Mouse (Mus musculus): Measurements from ENCODE around the gene Olfr462.

Olfr462 gene

GRCm38 (mm10) chr11:87892168-87892567 is at the start of gene Olfr462:
Olfr462 (minus strand) TSS chr11:87892268.
- no peak for DNase-seq (ENCODE audit: low spot score)

- no peak for DNase-seq (ENCODE audit: low spot score)
Measured at GRCm38 (mm10) chr11:87935467-87935866, 43.4 kb upstream of the Olfr462 start.

- no peak for DNase-seq (ENCODE audit: low spot score)
Measured at GRCm38 (mm10) chr11:87933731-87934130, 41.7 kb upstream of the Olfr462 start.

- no peak for DNase-seq (ENCODE audit: low spot score)
Measured at GRCm38 (mm10) chr11:87930348-87930747, 38.3 kb upstream of the Olfr462 start.

- DNase-seq (ENCODE audit: low spot score), result peak; percentile 16
Measured at GRCm38 (mm10) chr11:87920966-87921365, 28.9 kb upstream of the Olfr462 start, which contains the start of gene Olfr464. Olfr464 (minus strand) TSS chr11:87920967.

GRCm38 (mm10) chr11:87920301-87920700 is 28.2 kb upstream of the Olfr462 start:
- no peak for DNase-seq (ENCODE audit: low spot score)

GRCm38 (mm10) chr11:87916005-87916404 is 23.9 kb upstream of the Olfr462 start:
- DNase-seq (ENCODE audit: low spot score), result no peak

- no peak for DNase-seq (ENCODE audit: low spot score)
Measured at GRCm38 (mm10) chr11:87904331-87904730, 12.3 kb upstream of the Olfr462 start.

GRCm38 (mm10) chr11:87897287-87897686 is 5.2 kb upstream of the Olfr462 start, which contains the start of gene Olfr463:
Olfr463 (minus strand) TSS chr11:87897387.
- DNase-seq (ENCODE audit: low spot score), result no peak

- DNase-seq (ENCODE audit: low spot score), result no peak
Measured at GRCm38 (mm10) chr11:87884856-87885255, 7.2 kb downstream of the Olfr462 start.

- no peak for DNase-seq (ENCODE audit: low spot score)
Measured at GRCm38 (mm10) chr11:87883493-87883892, 8.6 kb downstream of the Olfr462 start.

GRCm38 (mm10) chr11:87881714-87882113 is 10.4 kb downstream of the Olfr462 start:
- no peak for DNase-seq (ENCODE audit: low spot score)

GRCm38 (mm10) chr11:87879826-87880225 is 12.2 kb downstream of the Olfr462 start:
- DNase-seq (ENCODE audit: low spot score), result no peak

GRCm38 (mm10) chr11:87875436-87875835 is 16.6 kb downstream of the Olfr462 start, which contains the start of gene Epx:
Epx (minus strand) TSS chr11:87875536.
- no peak for DNase-seq (ENCODE audit: low spot score)

GRCm38 (mm10) chr11:87871766-87872165 is 20.3 kb downstream of the Olfr462 start:
- DNase-seq (ENCODE audit: low spot score), result no peak

- no peak for DNase-seq (ENCODE audit: low spot score)
Measured at GRCm38 (mm10) chr11:87870096-87870495, 22.0 kb downstream of the Olfr462 start.

- DNase-seq (ENCODE audit: low spot score), result peak; percentile 28
Measured at GRCm38 (mm10) chr11:87866891-87867290, 25.2 kb downstream of the Olfr462 start.

- no peak for DNase-seq (ENCODE audit: low spot score)
Measured at GRCm38 (mm10) chr11:87862805-87863204, 29.3 kb downstream of the Olfr462 start.

GRCm38 (mm10) chr11:87860426-87860825 is 31.6 kb downstream of the Olfr462 start:
- no peak for DNase-seq (ENCODE audit: low spot score)

- DNase-seq (ENCODE audit: low spot score), result no peak
Measured at GRCm38 (mm10) chr11:87859273-87859672, 32.8 kb downstream of the Olfr462 start.

GRCm38 (mm10) chr11:87854550-87854949 is 37.5 kb downstream of the Olfr462 start:
- DNase-seq (ENCODE audit: low spot score), result no peak

- no peak for DNase-seq (ENCODE audit: low spot score)
Measured at GRCm38 (mm10) chr11:87853597-87853954, 38.5 kb downstream of the Olfr462 start.

GRCm38 (mm10) chr11:87852690-87853596 is 39.1 kb downstream of the Olfr462 start, which contains the start of gene Mks1:
Mks1 (plus strand) TSS chr11:87853215.
- DNase-seq (ENCODE audit: low spot score), result peak; percentile 92

All from urinary bladder, postnatal 14 days (tissue).